Mouse (Mus musculus) gastrocnemius, postnatal 14 days (tissue): ENCODE measurements around the gene Klra1. TPM values are rescaled to one million over a fixed set of nuclear protein-coding genes. Genes with fewer than 3 reads are reported as not detected.
"Not testable (repeated sequence)": the region's sequence is repeated elsewhere in the genome, so short reads cannot be mapped to it uniquely, and the experiment has no call there.

ENCODE experiments used
- DNase-seq: peaks from one replicate; pipeline ENCODE4 v3.0.0; 2021; ENCODE audit warnings: mixed read lengths
- intact Hi-C: fragments of 180-260 bp; cut with DNase I; formaldehyde crosslinking; loops from one replicate; pipeline ENCODE4 v1.15.1; 2025; ENCODE audit warnings: low total_unique reads
- long read RNA-seq, 2 experiments: library from polyadenylated mRNA; stranded (forward); transcript quantifications; one replicate each; pipeline ENCODE4 v2.0.0; 2021
- total RNA-seq, 2 experiments: library from RNA; stranded (reverse); gene quantifications; 2 replicates each; pipeline ENCODE4 v1.2.3; 2021

Gene Klra1
- not detected for total RNA-seq
- long read RNA-seq, experiment 1 = 0 reads
- long read RNA-seq, experiment 2 = 0 reads

DNA sequence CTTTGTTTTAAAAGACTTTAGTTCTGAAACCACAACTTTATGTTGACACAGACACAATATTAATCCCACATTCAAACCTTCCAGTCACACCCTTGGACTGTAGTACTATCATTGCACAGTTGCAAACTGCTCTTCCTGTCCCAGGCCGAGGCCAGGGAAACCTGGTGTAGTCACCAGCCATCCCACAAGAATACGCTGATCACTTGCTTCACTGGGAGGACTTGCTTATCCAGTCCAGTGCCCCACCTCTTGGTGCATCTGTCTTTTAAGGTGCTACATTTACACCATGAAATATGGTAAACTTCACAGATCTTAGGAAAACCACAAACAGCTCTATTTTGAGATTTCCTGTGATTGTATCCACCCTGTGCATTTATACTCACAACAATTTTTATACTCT, at the start of gene Klra1:
Klra1 (minus strand) TSS at position 125 of the 400 bp plus-strand sequence.
- DNase-seq = no peak
- intact Hi-C loops = no loop called here

DNA sequence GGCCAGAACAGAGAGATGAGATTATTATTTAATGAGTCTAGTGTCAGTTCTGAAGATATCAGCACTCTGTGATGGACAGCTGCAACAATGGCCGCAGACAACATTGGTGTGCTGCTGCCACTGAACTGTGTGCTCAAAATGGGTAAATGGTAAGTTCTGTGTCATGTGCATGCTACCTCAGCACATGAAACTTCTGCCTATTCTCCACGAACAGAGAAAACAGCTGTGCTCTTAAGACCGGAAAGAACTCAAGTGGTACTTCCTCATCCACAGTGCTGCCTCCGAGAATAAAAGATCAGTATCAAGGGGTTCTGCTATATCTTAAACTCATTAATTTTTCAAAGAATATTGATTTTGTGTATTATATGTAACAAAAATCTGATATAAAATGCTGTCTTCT, 42.8 kb upstream of the Klra1 start:
- DNase-seq = no peak
- intact Hi-C loops = no loop called here

DNA sequence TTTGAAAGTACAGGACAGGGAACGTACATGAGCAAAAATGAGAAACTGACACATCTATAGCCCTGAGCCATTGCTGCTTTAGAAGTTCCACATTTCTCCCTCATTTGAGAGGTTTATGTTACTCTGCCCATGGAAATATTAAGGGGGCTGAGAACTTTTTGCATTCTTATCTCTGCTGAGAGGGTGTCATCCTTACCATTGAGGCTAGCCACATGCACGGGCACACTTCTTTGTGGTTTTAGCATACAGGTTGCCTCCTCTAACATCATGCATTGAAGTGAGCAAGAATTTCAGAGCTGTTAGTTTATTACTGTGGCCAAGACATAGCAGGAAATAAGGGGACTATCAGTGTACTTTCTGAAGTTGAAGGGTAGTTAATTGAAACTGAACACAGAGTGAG, 32.5 kb upstream of the Klra1 start:
- intact Hi-C loops = no loop called here
- DNase-seq = no peak

DNA sequence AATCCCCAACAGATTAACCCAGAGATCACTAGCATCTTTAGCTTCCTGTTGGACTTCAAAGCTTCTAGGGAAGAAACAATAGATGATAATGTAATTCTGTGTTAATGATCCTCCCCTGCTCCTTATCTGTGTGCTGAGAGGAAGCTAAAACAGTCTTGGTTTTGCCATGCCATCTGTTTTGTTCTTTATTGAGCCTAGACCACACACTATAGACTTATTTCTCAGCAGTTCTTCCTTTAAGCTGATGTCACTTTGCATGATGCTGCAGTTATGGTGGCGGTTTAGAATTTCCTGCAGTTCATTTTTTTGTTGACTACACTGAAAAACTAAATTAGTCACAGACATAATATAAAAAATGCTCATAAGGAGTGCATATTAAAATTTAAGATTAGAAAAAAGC, 18.2 kb upstream of the Klra1 start:
- intact Hi-C loops = no loop called here

DNA sequence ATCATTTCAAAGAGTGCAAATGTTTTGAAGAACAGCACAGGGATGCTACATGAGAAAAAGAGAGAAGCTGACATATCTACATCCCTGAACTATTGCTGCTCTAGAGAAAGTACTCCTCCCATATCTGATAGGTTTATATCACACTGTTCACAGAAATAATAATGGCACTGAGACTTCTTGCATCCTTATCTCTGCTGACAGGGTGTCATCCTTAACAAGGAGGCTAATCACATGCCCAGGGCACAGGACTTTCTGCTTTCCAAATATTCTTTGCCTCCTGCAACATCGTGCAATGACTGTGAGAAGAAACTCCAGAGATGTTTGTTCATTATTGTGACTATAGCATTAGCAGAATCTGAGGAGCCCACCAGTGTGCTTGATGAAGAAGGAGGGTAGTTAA, 871 bp downstream of the Klra1 start:
- no peak for DNase-seq
- intact Hi-C loops = no loop called here

More for the DNA sequence above, 18.2 kb upstream of the Klra1 start:
- no peak for DNase-seq

DNA sequence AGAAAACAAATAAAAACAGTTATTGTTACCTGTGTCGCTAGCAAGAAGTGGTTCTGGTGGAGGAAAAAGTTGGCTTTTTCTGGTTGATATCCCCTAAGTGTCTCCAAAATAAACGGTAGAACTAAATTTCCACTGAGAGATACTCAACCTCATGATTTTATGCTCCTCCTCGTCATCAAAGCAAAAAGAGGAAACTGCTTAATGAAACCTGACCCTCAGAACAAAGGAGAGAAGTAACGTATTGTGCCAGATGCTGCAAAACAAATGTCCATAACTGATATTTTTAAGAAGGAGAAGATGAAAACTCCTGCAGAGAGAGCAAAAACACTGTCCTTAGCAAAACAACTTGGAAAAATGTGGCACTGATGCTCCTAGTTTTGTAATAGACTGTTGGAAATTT, 4.3 kb downstream of the Klra1 start:
- DNase-seq = no peak
- intact Hi-C loops = no loop called here

DNA sequence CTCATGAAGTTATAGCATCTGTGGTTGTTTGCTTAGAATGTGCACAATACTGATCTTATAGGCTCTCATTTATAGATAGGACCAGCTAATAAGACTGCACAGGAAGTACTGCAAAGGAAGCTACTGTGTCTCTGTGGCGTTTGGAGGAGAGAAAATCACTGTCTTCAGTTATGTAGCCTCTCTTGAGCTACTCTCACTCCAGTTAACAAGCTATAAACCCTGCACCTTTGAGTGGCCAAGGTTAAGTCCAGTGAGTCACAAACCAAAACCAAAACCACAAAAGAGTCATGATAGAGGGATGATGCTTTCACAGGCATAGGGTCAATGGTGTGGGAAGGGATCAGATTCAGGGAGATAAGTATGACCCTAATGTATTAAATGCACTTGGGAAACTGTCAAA, 41.3 kb downstream of the Klra1 start:
- DNase-seq, intact Hi-C loops: not testable (repeated sequence)

DNA sequence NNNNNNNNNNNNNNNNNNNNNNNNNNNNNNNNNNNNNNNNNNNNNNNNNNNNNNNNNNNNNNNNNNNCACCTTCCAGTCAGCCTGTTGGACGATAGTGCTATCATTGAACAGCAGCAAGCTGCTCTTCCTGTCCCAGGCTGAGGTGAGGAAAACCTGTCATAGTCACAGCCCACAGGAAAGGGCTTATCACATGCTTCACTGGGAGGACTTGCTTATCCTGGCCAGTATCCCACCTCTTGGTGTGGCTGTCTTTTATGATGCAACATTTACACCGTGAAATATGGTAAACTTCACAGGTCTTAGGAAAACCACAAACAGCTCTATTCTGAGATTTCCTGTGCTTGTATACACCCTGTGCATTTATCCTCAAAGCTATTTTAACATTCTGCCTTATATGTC, 44.7 kb downstream of the Klra1 start:
- DNase-seq, intact Hi-C loops: not testable (repeated sequence)

DNA sequence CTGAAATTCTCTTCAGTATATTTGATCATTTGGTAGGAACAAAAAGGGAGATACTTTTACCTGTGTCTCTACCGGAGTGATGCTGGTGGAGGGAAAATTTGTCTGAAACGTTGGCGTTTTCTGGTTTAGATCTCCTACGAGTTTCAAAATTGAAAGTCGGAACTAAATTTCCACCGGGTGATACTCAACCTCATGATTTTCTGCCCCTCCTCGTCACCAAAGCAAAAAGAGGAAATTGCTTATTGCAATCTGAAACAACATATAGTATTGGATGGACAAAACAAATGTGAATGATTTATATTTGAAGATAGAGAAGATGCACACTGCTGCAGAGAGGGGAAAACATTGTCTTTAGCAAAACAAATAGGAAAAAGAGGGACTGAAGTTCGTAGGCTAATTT, 49.3 kb downstream of the Klra1 start, which contains the start of gene Klra3:
Klra3 (minus strand) TSS at position 164 of the 400 bp plus-strand sequence.
- DNase-seq = no peak
- intact Hi-C loops = no loop called here

Other genes with a start within 250 kb of the Klra1 start
- gene Klra9, start 193.8 kb downstream of the Klra1 start, total RNA-seq = under 1 TPM in 1 of 2 experiments, not detected in 1; 0.18 TPM
- not detected for gene Klra7, start 153.6 kb downstream of the Klra1 start, total RNA-seq
- gene Klra10, start 104.9 kb downstream of the Klra1 start, total RNA-seq = not detected
- not detected for gene Klra3, start 49.3 kb downstream of the Klra1 start, total RNA-seq